Mouse (Mus musculus): ENCODE data around the gene Imp4.

Gene Imp4

DNA sequence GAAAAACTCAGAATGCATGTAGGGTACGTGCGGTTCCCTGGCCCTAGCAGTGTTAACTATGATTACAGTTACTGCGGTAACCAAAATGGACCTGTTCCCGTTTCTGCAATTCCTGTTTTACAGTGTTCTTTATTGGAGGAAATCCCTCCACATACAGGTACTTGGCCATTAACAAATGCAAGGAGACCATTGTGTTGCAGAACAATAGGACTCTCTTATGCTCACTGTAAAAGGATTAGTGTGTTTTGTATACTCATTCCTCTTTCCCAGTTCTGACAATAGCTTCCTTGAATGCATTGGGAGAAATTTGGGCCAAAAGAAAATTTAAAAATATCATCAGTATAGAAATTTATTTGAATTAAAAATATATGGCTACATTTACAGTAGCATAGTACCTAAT lies 28.8 kb downstream of the Imp4 start:
- peaks cover 42% of the 10 kb centered on the region for H3K4me1 ChIP-seq (replicated peaks; ENCODE audit: low read depth, low read length)
- H3K36me3 ChIP-seq (ENCODE audit: insufficient read depth, low read length), result no peaks in the 10 kb centered on the region
- peaks cover 40% of the 10 kb centered on the region for H3K27me3 ChIP-seq (ENCODE audit: insufficient read depth, low read length)
- TF ChIP-seq NANOG (IDR thresholded peaks at IDR 0.05; ENCODE audit: borderline replicate concordance, low read length), result peak; percentile 80; the same call in 1 of the 2 replicates
- TF ChIP-seq CTCF (conservative IDR thresholded peaks at IDR 0.05; ENCODE audit: low read length), result no peak
- TF ChIP-seq POU5F1 (IDR thresholded peaks at IDR 0.05; ENCODE audit: borderline replicate concordance, low read length), result no peak
- no peaks in the 10 kb centered on the region for H3K9me3 ChIP-seq (ENCODE audit: low read length)
- no peak overlapping the region for H3K4me3 ChIP-seq (replicated peaks; ENCODE audit: low read length)

DNA sequence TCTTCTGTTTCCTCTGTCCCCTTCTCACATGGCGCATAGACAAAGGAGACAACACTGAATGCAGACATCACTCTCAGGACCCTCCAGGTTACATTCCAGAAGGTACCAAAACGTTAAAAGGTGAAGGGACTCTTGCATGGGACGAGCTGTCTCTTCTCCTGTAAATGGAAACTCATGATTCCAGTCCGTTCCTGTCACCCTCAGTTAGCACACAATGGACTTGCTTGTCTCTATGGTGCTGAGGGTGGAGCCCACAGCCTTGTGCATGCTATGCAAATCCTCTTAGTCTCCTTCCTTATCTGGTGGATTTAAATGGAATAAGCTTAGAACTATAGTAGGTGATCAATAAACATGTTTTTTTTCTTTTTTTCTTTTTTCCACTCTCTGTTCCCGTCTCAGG lies 30.1 kb downstream of the Imp4 start:
- Histone ChIP-seq H3K9me3 (ENCODE audit: low read length) (no peaks in the 10 kb centered on the region), H3K36me3 (ENCODE audit: insufficient read depth, low read length) (no peaks in the 10 kb centered on the region), H3K4me3 (replicated peaks; ENCODE audit: low read length) (no peak overlapping the region), H3K4me1 (replicated peaks; ENCODE audit: low read depth, low read length) (peaks cover 44% of the 10 kb centered on the region), H3K27me3 (ENCODE audit: insufficient read depth, low read length) (peaks cover 42% of the 10 kb centered on the region)
- TF ChIP-seq NANOG (IDR thresholded peaks at IDR 0.05; ENCODE audit: borderline replicate concordance, low read length) (no peak), POU5F1 (IDR thresholded peaks at IDR 0.05; ENCODE audit: borderline replicate concordance, low read length) (no peak), CTCF (conservative IDR thresholded peaks at IDR 0.05; ENCODE audit: low read length) (no peak)

DNA sequence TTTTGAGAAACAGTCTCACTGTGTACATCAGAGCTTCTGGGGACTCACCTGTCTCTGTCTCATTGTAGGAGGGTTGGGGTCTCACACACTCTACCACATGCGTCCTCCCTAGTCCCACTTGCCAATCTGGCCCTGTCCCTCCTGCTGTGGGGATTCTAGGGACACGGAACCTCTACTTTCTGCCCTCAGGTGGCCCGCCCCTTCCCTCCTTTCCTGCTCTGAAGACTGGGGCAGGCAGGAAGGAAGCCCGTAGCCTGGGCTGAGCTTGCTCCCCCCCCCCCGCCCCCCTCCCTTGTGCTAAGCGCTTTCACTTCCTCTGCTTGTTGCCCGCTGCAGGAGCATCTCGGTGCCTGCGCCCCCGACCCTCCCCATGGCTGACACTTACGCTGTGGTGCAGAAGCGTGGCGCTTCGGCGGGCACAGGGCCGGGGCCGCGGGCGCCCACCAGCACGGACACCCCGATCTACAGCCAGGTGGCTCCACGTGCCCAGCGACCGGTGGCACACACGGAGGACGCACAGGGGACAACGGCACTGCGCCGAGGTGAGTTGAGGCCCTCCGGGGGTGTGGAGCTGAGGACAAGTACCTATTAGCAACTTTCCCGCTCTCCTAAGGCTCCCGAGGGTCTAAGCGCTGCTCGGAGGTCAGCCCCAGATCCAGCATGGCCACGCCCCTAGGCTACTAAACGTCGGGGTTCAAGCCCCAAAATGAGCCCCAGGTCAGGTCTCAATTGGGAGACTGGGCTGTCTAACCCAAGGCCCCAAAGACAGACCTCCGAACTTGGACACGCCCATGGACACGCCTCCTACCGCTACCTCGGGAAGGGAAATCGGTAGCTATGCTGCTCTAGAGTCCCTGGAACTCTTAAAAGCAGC lies 33.0 kb downstream of the Imp4 start:
- H3K4me1 ChIP-seq (replicated peaks; ENCODE audit: low read depth, low read length), result peaks cover 42% of the 10 kb centered on the region
- no peak for TF ChIP-seq POU5F1 (IDR thresholded peaks at IDR 0.05; ENCODE audit: borderline replicate concordance, low read length)
- TF ChIP-seq CTCF (conservative IDR thresholded peaks at IDR 0.05; ENCODE audit: low read length), result no peak
- TF ChIP-seq NANOG (IDR thresholded peaks at IDR 0.05; ENCODE audit: borderline replicate concordance, low read length), result no peak
- no peaks in the 10 kb centered on the region for H3K9me3 ChIP-seq (ENCODE audit: low read length)
- H3K4me3 ChIP-seq (replicated peaks; ENCODE audit: low read length), result peak overlapping the region; percentile 78
- H3K36me3 ChIP-seq (ENCODE audit: insufficient read depth, low read length), result no peaks in the 10 kb centered on the region
- H3K27me3 ChIP-seq (ENCODE audit: insufficient read depth, low read length), result peaks cover 53% of the 10 kb centered on the region

DNA sequence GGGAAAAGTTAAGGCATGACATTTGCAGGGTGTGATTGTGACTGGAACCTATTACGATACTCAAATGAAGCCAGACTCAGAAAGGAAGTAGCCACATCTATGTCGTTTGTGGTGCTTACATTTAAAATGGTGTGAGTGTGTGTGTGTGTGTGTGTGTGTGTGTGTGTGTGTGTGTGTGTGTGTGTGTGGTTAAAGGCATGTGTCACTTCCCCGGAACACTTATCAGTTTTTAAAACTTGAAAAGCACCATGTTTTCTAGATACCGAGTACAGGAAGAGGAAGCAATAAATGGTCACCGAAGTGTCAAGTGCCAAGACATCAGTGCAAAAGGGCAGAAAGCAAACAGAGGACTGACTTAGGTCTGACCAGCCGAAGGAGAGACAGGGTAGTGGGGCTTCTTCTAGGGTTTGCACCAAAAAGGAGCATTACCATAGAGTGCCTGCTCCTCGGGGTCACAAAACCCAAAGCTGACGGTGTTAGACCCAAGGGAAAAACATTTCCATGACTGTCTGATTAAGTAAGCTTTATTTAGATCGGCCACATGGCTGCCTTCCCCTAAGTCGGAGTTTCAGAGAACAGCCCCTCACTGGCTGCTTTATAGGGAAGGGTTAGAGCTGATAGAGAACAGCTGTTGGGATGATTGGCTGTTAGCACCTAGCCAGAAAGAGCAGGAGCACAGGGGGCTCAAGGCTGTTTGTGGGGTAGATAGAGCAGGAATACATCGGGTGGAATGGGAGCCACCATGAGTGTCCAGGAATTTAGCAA lies 39.4 kb downstream of the Imp4 start:
- Histone ChIP-seq H3K4me1 (replicated peaks; ENCODE audit: low read depth, low read length) (no peaks in the 10 kb centered on the region), H3K9me3 (ENCODE audit: low read length) (no peaks in the 10 kb centered on the region), H3K4me3 (replicated peaks; ENCODE audit: low read length) (no peak overlapping the region), H3K27me3 (ENCODE audit: insufficient read depth, low read length) (peaks cover 29% of the 10 kb centered on the region), H3K36me3 (ENCODE audit: insufficient read depth, low read length) (no peaks in the 10 kb centered on the region)
- no peak for TF ChIP-seq NANOG (IDR thresholded peaks at IDR 0.05; ENCODE audit: borderline replicate concordance, low read length)
- TF ChIP-seq POU5F1 (IDR thresholded peaks at IDR 0.05; ENCODE audit: borderline replicate concordance, low read length), result no peak
- TF ChIP-seq CTCF (conservative IDR thresholded peaks at IDR 0.05; ENCODE audit: low read length), result no peak

DNA sequence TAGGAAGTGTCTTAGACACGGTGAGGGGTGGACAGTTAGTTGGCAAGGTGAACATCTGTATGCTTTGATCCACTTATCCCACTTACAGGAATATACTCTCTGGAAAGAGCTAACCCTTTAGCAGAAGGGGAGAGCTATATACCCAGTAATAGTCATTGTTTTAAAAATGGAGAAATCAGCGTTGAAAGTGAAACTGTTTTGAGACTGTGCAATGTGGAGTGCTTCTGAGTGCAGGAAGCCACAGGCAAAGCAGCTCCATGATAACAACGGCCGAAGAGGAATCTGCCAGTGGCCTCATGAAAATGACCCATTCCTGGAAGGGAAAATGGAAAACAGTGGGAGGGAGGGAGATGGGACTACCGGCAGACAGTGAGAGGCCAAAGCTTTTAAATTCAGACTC lies 41.1 kb downstream of the Imp4 start:
- no peak overlapping the region for H3K4me3 ChIP-seq (replicated peaks; ENCODE audit: low read length)
- no peaks in the 10 kb centered on the region for H3K36me3 ChIP-seq (ENCODE audit: insufficient read depth, low read length)
- peaks cover 8% of the 10 kb centered on the region for H3K4me1 ChIP-seq (replicated peaks; ENCODE audit: low read depth, low read length)
- H3K27me3 ChIP-seq (ENCODE audit: insufficient read depth, low read length), result peaks cover 23% of the 10 kb centered on the region
- TF ChIP-seq CTCF (conservative IDR thresholded peaks at IDR 0.05; ENCODE audit: low read length) (no peak), NANOG (IDR thresholded peaks at IDR 0.05; ENCODE audit: borderline replicate concordance, low read length) (no peak), POU5F1 (IDR thresholded peaks at IDR 0.05; ENCODE audit: borderline replicate concordance, low read length) (no peak)
- H3K9me3 ChIP-seq (ENCODE audit: low read length), result no peaks in the 10 kb centered on the region

DNA sequence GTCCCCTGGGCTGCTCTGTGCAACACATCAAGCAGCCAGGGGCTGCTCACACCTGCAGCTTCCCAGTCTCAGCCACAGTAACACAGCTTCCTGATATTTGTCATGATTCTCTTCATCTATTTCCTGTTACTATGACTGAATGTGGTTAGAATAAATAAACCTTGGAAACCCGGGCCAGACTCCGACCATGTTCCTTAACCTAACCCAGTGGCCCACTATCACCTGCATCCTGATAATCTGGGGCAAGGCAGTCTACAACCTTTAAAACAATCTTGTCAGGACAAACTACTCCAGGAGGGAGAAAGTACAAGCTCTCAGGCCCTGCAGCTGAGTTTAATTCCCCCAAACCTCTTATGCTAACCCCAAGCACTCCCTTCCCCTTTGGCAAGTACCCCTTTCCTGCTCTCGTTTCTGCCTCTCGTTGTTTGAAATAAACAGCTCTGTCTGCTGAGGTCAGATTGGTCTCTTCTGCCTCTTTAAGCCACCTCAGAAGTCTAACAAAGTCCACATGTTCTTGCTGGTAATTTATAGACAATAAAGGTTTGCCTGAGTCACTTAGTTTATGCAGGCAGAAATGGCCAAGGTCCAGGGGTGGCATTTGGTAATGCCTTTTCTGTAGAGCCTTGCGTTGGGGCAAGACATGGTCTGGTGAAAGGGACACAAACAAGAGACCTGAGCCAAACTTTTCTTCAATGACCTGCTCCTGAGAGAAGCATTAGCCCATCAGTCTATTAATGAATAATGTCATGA lies 42.4 kb downstream of the Imp4 start:
- Histone ChIP-seq H3K9me3 (ENCODE audit: low read length) (no peaks in the 10 kb centered on the region), H3K4me1 (replicated peaks; ENCODE audit: low read depth, low read length) (peaks cover 10% of the 10 kb centered on the region), H3K27me3 (ENCODE audit: insufficient read depth, low read length) (peaks cover 22% of the 10 kb centered on the region), H3K4me3 (replicated peaks; ENCODE audit: low read length) (no peak overlapping the region), H3K36me3 (ENCODE audit: insufficient read depth, low read length) (no peaks in the 10 kb centered on the region)
- TF ChIP-seq POU5F1 (IDR thresholded peaks at IDR 0.05; ENCODE audit: borderline replicate concordance, low read length) (no peak), CTCF (conservative IDR thresholded peaks at IDR 0.05; ENCODE audit: low read length) (no peak), NANOG (IDR thresholded peaks at IDR 0.05; ENCODE audit: borderline replicate concordance, low read length) (no peak)

DNA sequence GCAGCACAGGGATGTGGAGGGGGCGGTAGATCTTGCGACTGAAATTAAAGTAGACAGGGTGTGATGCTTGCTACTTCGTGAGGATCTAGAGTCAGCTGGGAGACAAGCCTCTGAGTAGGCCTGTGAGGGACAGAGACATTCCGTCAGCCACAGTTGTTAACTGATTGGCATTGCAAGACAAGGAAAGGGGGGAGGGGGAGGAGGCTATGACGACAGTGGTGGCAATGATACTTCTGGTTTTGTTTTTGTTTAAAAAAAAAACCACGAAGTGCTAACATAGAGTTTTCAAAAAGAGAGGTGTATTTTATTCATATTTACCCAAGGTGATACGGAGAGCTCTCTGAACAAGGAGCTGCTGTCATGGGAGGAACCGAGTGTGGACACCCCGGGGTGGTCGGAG lies 44.8 kb downstream of the Imp4 start:
- Histone ChIP-seq H3K4me3 (replicated peaks; ENCODE audit: low read length) (no peak overlapping the region), H3K27me3 (ENCODE audit: insufficient read depth, low read length) (peaks cover 17% of the 10 kb centered on the region), H3K9me3 (ENCODE audit: low read length) (no peaks in the 10 kb centered on the region), H3K4me1 (replicated peaks; ENCODE audit: low read depth, low read length) (peaks cover 10% of the 10 kb centered on the region), H3K36me3 (ENCODE audit: insufficient read depth, low read length) (no peaks in the 10 kb centered on the region)
- TF ChIP-seq POU5F1 (IDR thresholded peaks at IDR 0.05; ENCODE audit: borderline replicate concordance, low read length), result no peak
- no peak for TF ChIP-seq CTCF (conservative IDR thresholded peaks at IDR 0.05; ENCODE audit: low read length)
- TF ChIP-seq NANOG (IDR thresholded peaks at IDR 0.05; ENCODE audit: borderline replicate concordance, low read length), result no peak

Data from E14TG2a.4 (cell line).